Mouse (Mus musculus): ENCODE measurements around the gene Kiss1r.

- TF ChIP-seq CTCF (IDR thresholded peaks at IDR 0.05; ENCODE audit: low read depth, low read length) (no peak), EP300 (IDR thresholded peaks at IDR 0.05; ENCODE audit: insufficient read depth, low read depth, low read length) (no peak)
Measured at GRCm38 (mm10) chr10:79916081-79916480, 690 bp upstream of the Kiss1r start.
